Mouse (Mus musculus) thymus, postnatal 4 days (tissue): Measurements from ENCODE around the gene Rcn3.
"Not testable (repeated sequence)": the region's sequence is repeated elsewhere in the genome, so short reads cannot be mapped to it uniquely, and the experiment has no call there.

Experiments used
- DNase-seq: peaks from one replicate; pipeline ENCODE4 v3.0.0; 2021

Rcn3 gene

GRCm38 (mm10) chr7:45097479-45097878 is 5.5 kb upstream of the Rcn3 start:
- no peak for DNase-seq

- not testable (repeated sequence) for DNase-seq
Observed at GRCm38 (mm10) chr7:45095965-45096364, 3.9 kb upstream of the Rcn3 start.

GRCm38 (mm10) chr7:45095367-45095766 is 3.3 kb upstream of the Rcn3 start:
- DNase-seq: no peak

GRCm38 (mm10) chr7:45094121-45094520 is 2.1 kb upstream of the Rcn3 start:
- no peak for DNase-seq

- DNase-seq: peak; percentile 74
Observed at GRCm38 (mm10) chr7:45093516-45093905, 1.5 kb upstream of the Rcn3 start.

GRCm38 (mm10) chr7:45092828-45093515 is 951 bp upstream of the Rcn3 start:
- no peak for DNase-seq

GRCm38 (mm10) chr7:45091001-45091990 is 725 bp downstream of the Rcn3 start:
- DNase-seq: no peak

GRCm38 (mm10) chr7:45090251-45090977 is 1.6 kb downstream of the Rcn3 start:
- DNase-seq: peak; percentile 73

- no peak for DNase-seq
Observed at GRCm38 (mm10) chr7:45088597-45088996, 3.4 kb downstream of the Rcn3 start.

GRCm38 (mm10) chr7:45086084-45086483 is 5.9 kb downstream of the Rcn3 start:
- no peak for DNase-seq

- peak; percentile 64 for DNase-seq
Observed at GRCm38 (mm10) chr7:45083300-45083890, 8.6 kb downstream of the Rcn3 start.

- DNase-seq: peak; percentile 55
Observed at GRCm38 (mm10) chr7:45082401-45083299, 9.4 kb downstream of the Rcn3 start.

GRCm38 (mm10) chr7:45081016-45081415 is 11.0 kb downstream of the Rcn3 start:
- no peak for DNase-seq

- DNase-seq: peak; percentile 96
Observed at GRCm38 (mm10) chr7:45079856-45080255, 12.2 kb downstream of the Rcn3 start.

GRCm38 (mm10) chr7:45078513-45078912 is 13.5 kb downstream of the Rcn3 start:
- DNase-seq: peak; percentile 87

GRCm38 (mm10) chr7:45077829-45078228 is 14.2 kb downstream of the Rcn3 start:
- DNase-seq: no peak

GRCm38 (mm10) chr7:45077322-45077721 is 14.7 kb downstream of the Rcn3 start:
- no peak for DNase-seq

- DNase-seq: no peak
Observed at GRCm38 (mm10) chr7:45076501-45076900, 15.5 kb downstream of the Rcn3 start.

GRCm38 (mm10) chr7:45075405-45075804 is 16.6 kb downstream of the Rcn3 start:
- DNase-seq: no peak

GRCm38 (mm10) chr7:45073949-45074348 is 18.1 kb downstream of the Rcn3 start:
- no peak for DNase-seq

GRCm38 (mm10) chr7:45073171-45073707 is 18.8 kb downstream of the Rcn3 start:
- DNase-seq: no peak
